Mouse (Mus musculus): ENCODE results near the gene Hexb.

DNA sequence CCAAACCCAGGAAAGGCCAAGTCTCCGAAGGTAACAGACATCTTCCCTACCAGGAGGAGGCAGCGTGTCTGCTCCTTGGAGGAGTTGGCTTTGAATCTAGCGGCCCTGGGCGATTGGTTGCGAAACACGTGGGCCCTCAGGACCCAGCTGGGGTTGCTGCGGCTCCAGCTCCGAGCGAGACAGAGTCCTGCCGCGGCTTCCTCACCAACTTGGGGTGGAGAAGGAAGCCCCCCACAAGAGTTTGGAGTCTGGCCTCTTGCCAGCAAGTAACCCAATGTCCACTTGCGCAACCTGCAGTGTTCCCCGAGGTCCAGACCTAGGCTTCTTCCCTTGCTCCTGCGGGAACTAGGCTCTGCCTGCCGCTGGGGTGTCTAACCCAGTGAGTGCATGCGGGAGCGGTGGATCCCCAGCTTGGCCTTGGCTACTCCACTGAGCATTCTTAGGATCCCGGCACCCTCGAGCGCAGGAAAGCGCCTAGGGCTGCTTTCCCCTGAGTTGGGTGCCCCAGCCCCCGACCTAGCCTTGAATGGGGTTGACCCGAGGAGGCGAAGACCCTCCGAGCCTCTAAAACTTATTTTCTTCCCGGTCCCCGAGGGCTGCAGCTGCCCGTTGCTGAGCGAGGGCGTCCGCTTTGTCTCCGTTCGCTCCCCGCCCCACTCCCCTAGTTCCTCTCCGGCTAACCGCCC is 42.3 kb upstream of the Hexb start:
- TF ChIP-seq GATA1 (IDR thresholded peaks at IDR 0.05; ENCODE audit: low read length) (no peak), TAL1 (IDR thresholded peaks at IDR 0.05; ENCODE audit: low read length) (no peak)
